ENCODE assay signal across 9 mouse cellular contexts in genomic region chr6:97883496-97883895, GRCm38 (mm10).
A peak's percentile ranks its signal among the peaks of the same experiment; 100 is the strongest.
DNase-seq lines count a peak whose midpoint lies in the region; ATAC-seq and TF ChIP-seq lines count a peak whose summit lies in the region.
"Had no signal": no experiment of that assay in that cellular context is flagged by ENCODE, and none has a peak within 500 bp of the region (broad histone marks: within the 10 kb centered on the region; RNA-seq: fewer than 3 reads in every experiment).

No protein-coding gene starts in this region.

- H3K4me1 ChIP-seq in limb, embryonic 11.5 days (ENCODE audit: control insufficient read depth, insufficient read depth, low read length), result peaks cover 7% of the 10 kb centered on the region

- H3K9ac ChIP-seq in limb, embryonic 11.5 days (ENCODE audit: low read length), result no peak overlapping the region

- H3K27me3 ChIP-seq in limb, embryonic 11.5 days (ENCODE audit: control insufficient read depth, insufficient read depth, low read length), result no peaks in the 10 kb centered on the region

- H3K9me3 ChIP-seq in limb, embryonic 11.5 days (ENCODE audit: control insufficient read depth, low read length), result no peaks in the 10 kb centered on the region

- 17% methylated on average over 2 of the region's 2 CpGs for WGBS in limb, embryonic 11.5 days

- H3K36me3 ChIP-seq in limb, embryonic 11.5 days (ENCODE audit: control insufficient read depth, insufficient read depth, low read length), result no peaks in the 10 kb centered on the region

- no peak overlapping the region for H3K4me2 ChIP-seq in limb, embryonic 11.5 days (ENCODE audit: low read depth, severe bottlenecking)

- TF ChIP-seq CTCF in layer of hippocampus, adult 2 months (conservative IDR thresholded peaks at IDR 0.05), result no peak

- H3K4me3 ChIP-seq in layer of hippocampus, adult 2 months, result no peak overlapping the region
- no peak overlapping the region for H3K4me3 ChIP-seq in limb, embryonic 11.5 days (ENCODE audit: low read depth, low read length)

- peak; percentile 26; the same call in 1 of the 2 replicates for ATAC-seq in limb, embryonic 11.5 days (ENCODE audit: insufficient number of reproducible peaks, low FRiP score, low TSS enrichment, low read depth)

- peak overlapping the region; percentile 37 for H3K27ac ChIP-seq in layer of hippocampus, adult 2 months
- H3K27ac ChIP-seq in limb, embryonic 11.5 days (replicated peaks; ENCODE audit: low read depth, low read length), result peak overlapping the region; percentile 31; the same call in 1 of the 2 replicates

- DNase-seq in cerebellum, adult 9-11 months, result peak; percentile 30
- DNase-seq in cerebellum, postnatal 4 days (ENCODE audit: low spot score in 2 of 2), result no peak
- DNase-seq in layer of hippocampus, adult 2 months (ENCODE audit: low spot score in 2 of 2), result peak in 1 of 2 experiments; percentile 17
- no peak for DNase-seq in layer of hippocampus, postnatal 10 days (ENCODE audit: low spot score in 2 of 2)
- peak; percentile 31 for DNase-seq in embryo, embryonic 9.5 days (ENCODE audit: extremely low spot score)
- DNase-seq in limb, embryonic 11.5 days (ENCODE audit: low spot score), result peak; percentile 52
- DNase-seq in spleen, postnatal 10 days (ENCODE audit: low spot score in 2 of 2), result no peak
- no peak for DNase-seq in thymus, postnatal 14 days
- DNase-seq: adrenal gland, postnatal 10 days had no signal

Comparison
In these comparisons a context has a peak if more than half of its experiments do, and no peak if none do; other contexts are left out.
1. DNase-seq: peak in cerebellum, adult 9-11 months (single experiment), embryo, embryonic 9.5 days (single experiment) and limb, embryonic 11.5 days (single experiment); none in cerebellum, postnatal 4 days (0 of 2), layer of hippocampus, postnatal 10 days (0 of 2), spleen, postnatal 10 days (0 of 2) and thymus, postnatal 14 days (single experiment).